In the genomic region with DNA sequence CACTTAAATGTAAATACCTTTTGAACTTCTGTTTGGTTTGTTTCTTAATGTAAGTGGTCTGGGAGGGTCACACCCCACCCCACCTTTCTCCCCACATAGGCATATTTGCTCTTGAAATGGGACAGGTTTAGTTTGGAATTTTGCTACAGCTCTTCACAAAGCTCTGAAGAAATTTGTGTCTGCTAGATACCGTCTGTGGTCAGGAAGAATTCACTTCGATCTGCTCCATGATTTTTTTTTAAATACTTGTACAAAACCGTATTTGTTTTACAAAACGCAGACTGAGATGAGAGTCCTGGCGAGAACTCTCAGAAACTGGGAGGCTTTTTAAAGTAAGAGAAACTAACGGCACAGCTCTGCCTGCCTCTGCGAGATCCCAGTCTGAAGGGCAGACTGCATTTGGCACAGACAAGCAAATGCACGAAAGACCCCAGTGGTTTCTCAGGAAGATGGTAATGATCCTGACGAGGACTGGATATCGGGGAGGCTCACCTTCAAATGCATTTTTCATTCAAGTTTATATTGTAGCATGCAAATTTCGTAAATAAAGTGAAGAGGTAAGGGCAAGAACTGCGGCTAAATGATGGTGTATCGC, we compare ENCODE assay signal across 16 mouse cellular contexts.
DNase-seq lines count a peak whose midpoint lies in the region; ATAC-seq and TF ChIP-seq lines count a peak whose summit lies in the region.
"Had no signal": no experiment of that assay in that cellular context is flagged by ENCODE, and none has a peak within 500 bp of the region (broad histone marks: within the 10 kb centered on the region; RNA-seq: fewer than 3 reads in every experiment).

No protein-coding gene starts in this region.

- peak overlapping the region; percentile 66 for H3K4me3 ChIP-seq in cerebellum, adult 2 months (replicated peaks; ENCODE audit: insufficient read depth, low read depth, low read length)
- H3K4me3 ChIP-seq in hindbrain, embryonic 12.5 days: no peak overlapping the region
- no peak overlapping the region for H3K4me3 ChIP-seq in midbrain, embryonic 16.5 days (ENCODE audit: low read depth, low read length)
- H3K4me3 ChIP-seq: embryonic facial prominence, embryonic 13.5 days; heart, adult 2 months; myocyte had no signal

- intact Hi-C loops in heart, postnatal 25 days (cut with DNase I): no loop called here

- TF ChIP-seq POLR2A in cerebellum, adult 2 months (IDR thresholded peaks at IDR 0.05; ENCODE audit: borderline replicate concordance, insufficient read depth, low read length): peak; percentile 23; the same call in 1 of the 2 replicates

- TF ChIP-seq CTCF in cerebellum, adult 2 months (IDR thresholded peaks at IDR 0.05; ENCODE audit: borderline replicate concordance, insufficient read depth, low read depth, low read length): no peak

- DNase-seq in cerebellum, adult 2 months: peak; percentile 69 to 73
- DNase-seq in cerebellum, postnatal 25 days: peak; percentile 58 to 72
- DNase-seq in layer of hippocampus, adult 9-10 months (ENCODE audit: low spot score): no peak
- DNase-seq in heart, postnatal 25 days (ENCODE audit: low spot score): no peak
- DNase-seq in right cerebral cortex, postnatal 10 days (ENCODE audit: low spot score in 2 of 2): no peak
- DNase-seq: heart, adult 2 months; heart, postnatal 36 days; kidney, adult 2 months; lung, postnatal 10 days; right cerebral cortex, postnatal 25 days had no signal

- H3K4me2 ChIP-seq in hindbrain, embryonic 12.5 days (replicated peaks): peak overlapping the region; percentile 7
- peak overlapping the region; percentile 43 for H3K4me2 ChIP-seq in midbrain, embryonic 16.5 days (ENCODE audit: low read length)
- H3K4me2 ChIP-seq: embryonic facial prominence, embryonic 13.5 days had no signal

- no peak overlapping the region for H3K9ac ChIP-seq in hindbrain, embryonic 12.5 days
- 0 out of 2 replicates have a peak overlapping the region, but pooled peaks have one; percentile 41 for H3K9ac ChIP-seq in midbrain, embryonic 16.5 days (ENCODE audit: low read depth, low read length)
- H3K9ac ChIP-seq: embryonic facial prominence, embryonic 13.5 days had no signal

- H3K27ac ChIP-seq in cerebellum, adult 2 months (ENCODE audit: insufficient read depth, low read length): peak overlapping the region; percentile 100
- peak overlapping the region; percentile 68 for H3K27ac ChIP-seq in hindbrain, embryonic 12.5 days
- H3K27ac ChIP-seq in midbrain, embryonic 16.5 days (ENCODE audit: low read length): peak overlapping the region; percentile 35
- H3K27ac ChIP-seq: embryonic facial prominence, embryonic 13.5 days; heart, adult 2 months; stomach, postnatal 0 days had no signal

- WGBS in cerebellum, adult 2 months: 6% methylated on average over 13 of the region's 13 CpGs
- 39% methylated on average over 13 of the region's 13 CpGs for WGBS in hindbrain, embryonic 12.5 days
- 26% methylated on average over 13 of the region's 13 CpGs for whole genome bisulfite sequencing in midbrain, embryonic 16.5 days

- no peaks in the 10 kb centered on the region for H3K9me3 ChIP-seq in hindbrain, embryonic 12.5 days (replicated peaks)
- H3K9me3 ChIP-seq in midbrain, embryonic 16.5 days (replicated peaks; ENCODE audit: control insufficient read depth, low read length, poor library complexity, severe bottlenecking): no peaks in the 10 kb centered on the region
- H3K9me3 ChIP-seq: embryonic facial prominence, embryonic 13.5 days had no signal

- no peaks in the 10 kb centered on the region for H3K27me3 ChIP-seq in cerebellum, adult 2 months (ENCODE audit: control insufficient read depth, insufficient read depth, low read length)
- peaks cover 27% of the 10 kb centered on the region for H3K27me3 ChIP-seq in hindbrain, embryonic 12.5 days
- peaks cover 11% of the 10 kb centered on the region for H3K27me3 ChIP-seq in midbrain, embryonic 16.5 days (ENCODE audit: control insufficient read depth, insufficient read depth, low read depth, low read length)
- H3K27me3 ChIP-seq: embryonic facial prominence, embryonic 13.5 days had no signal

- no peak for ATAC-seq in hindbrain, embryonic 12.5 days (ENCODE audit: low FRiP score)
- ATAC-seq in midbrain, embryonic 16.5 days: no peak
- ATAC-seq: CD4-positive, CD25-positive, alpha-beta regulatory T cell, adult 4 months had no signal

- H3K4me1 ChIP-seq in cerebellum, adult 2 months (ENCODE audit: control insufficient read depth, insufficient read depth, low read length): peaks cover 5% of the 10 kb centered on the region; the same call in 1 of the 2 replicates
- peaks cover 7% of the 10 kb centered on the region; the same call in 1 of the 2 replicates for H3K4me1 ChIP-seq in hindbrain, embryonic 12.5 days
- H3K4me1 ChIP-seq in midbrain, embryonic 16.5 days (ENCODE audit: control insufficient read depth, insufficient read depth, low read length): 0 out of 2 replicates have a peak, but pooled peaks cover 5% of the 10 kb centered on the region
- H3K4me1 ChIP-seq: embryonic facial prominence, embryonic 13.5 days had no signal

- no peaks in the 10 kb centered on the region for H3K36me3 ChIP-seq in hindbrain, embryonic 12.5 days
- no peaks in the 10 kb centered on the region for H3K36me3 ChIP-seq in midbrain, embryonic 16.5 days (ENCODE audit: control insufficient read depth, insufficient read depth, low read length)
- H3K36me3 ChIP-seq: embryonic facial prominence, embryonic 13.5 days had no signal

Comparison
In these comparisons a context has a peak if more than half of its experiments do, and no peak if none do; other contexts are left out.
1. DNase-seq: peak in cerebellum, adult 2 months (2 of 2) and cerebellum, postnatal 25 days (2 of 2); none in layer of hippocampus, adult 9-10 months (single experiment), heart, postnatal 25 days (single experiment) and right cerebral cortex, postnatal 10 days (0 of 2).
2. H3K27ac ChIP-seq: peak in every context shown above with its lines; median percentile 100 in cerebellum, adult 2 months; 68 in hindbrain, embryonic 12.5 days; 35 in midbrain, embryonic 16.5 days.